1 mouse cellular context compared by ENCODE assay signal in the genomic region with DNA sequence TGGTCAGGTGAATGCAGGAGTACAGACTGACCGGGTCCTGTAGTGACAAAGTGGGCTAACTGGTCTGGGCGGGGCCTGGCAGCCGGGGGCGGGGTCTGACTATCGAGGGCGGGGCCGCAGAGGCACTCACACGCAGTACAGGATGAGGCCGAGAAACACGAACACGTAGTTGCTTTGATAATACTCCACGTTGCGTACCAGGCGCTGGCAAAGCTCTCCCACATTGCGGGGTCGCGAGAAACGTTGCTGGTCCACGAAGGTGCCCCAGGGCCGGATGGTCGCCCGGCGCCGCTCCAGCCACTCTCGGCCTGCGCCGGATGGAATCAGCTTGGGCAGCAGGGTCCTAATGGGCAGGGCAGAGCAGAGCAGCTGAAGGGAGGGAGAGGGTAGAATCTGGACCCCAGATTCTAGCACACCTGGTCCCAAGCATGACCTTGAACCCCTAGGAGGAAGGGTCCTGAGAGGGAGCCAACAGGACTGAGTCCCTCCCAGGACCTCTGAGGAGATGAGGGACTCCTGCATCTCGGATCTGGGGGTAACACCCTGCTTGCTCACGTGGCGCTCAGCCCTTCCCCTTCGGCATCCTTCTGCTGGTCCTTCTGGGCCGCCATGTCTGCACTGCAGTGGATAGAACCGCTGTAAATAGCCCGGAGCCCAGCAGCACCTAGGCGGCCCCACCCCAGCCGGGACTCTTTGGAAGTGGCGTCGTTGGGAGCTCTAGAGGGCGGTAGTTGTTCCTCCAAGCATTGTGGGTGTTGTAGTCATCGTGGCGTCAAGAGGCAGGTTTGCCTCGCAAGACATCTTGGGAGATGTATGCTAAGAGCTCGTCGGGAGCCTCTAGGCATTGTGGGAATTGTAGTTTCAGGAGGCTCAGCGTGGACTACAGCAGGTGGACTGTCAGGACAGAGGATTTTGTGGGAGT.
TF ChIP-seq lines count a peak whose summit lies in the region.

A gene (minus strand): TSS at position 783 of the 922 bp plus-strand sequence.

TF ChIP-seq in CH12.LX, 34 proteins besides CTCF, POLR2A, EP300 and RAD21 (continued from another document):
- TF ChIP-seq E2F4 (IDR thresholded peaks at IDR 0.05; ENCODE audit: insufficient replicate concordance, low read depth, low read length) (no peak), ETS1 (conservative IDR thresholded peaks at IDR 0.05; ENCODE audit: low read depth, low read length) (no peak), UBTF (IDR thresholded peaks at IDR 0.05; ENCODE audit: low read depth, low read length) (no peak), TBP (conservative IDR thresholded peaks at IDR 0.05; ENCODE audit: low read depth, low read length) (peak; percentile 65; the same call in 1 of the 2 replicates), MAFK (IDR thresholded peaks at IDR 0.05; ENCODE audit: insufficient replicate concordance, low read length) (no peak), GABPA (IDR thresholded peaks at IDR 0.05; ENCODE audit: insufficient replicate concordance, low read depth, low read length) (peak; percentile 92; the same call in 1 of the 2 replicates), CHD2 (IDR thresholded peaks at IDR 0.05; ENCODE audit: low read length) (no peak), MAX (IDR thresholded peaks at IDR 0.05; ENCODE audit: low read length) (peak; percentile 42; the same call in 1 of the 2 replicates), SIN3A (IDR thresholded peaks at IDR 0.05; ENCODE audit: low read length) (peak; percentile 39), ELF1 (IDR thresholded peaks at IDR 0.05; ENCODE audit: low read depth, low read length) (peak; percentile 86), MAZ (IDR thresholded peaks at IDR 0.05; ENCODE audit: low read depth, low read length) (0 out of 2 replicates have a peak, but pooled peaks have one; percentile 32), CHD1 (IDR thresholded peaks at IDR 0.05; ENCODE audit: low read depth, low read length) (no peak), MXI1 (IDR thresholded peaks at IDR 0.05; ENCODE audit: low read depth, low read length) (peak; percentile 22; the same call in 1 of the 2 replicates), HCFC1 (IDR thresholded peaks at IDR 0.05; ENCODE audit: low read depth, low read length) (peak; percentile 97), SMC3 (IDR thresholded peaks at IDR 0.05; ENCODE audit: low read depth, low read length) (no peak), NELFE (IDR thresholded peaks at IDR 0.05; ENCODE audit: low read depth, low read length) (peak; percentile 50), MYC (IDR thresholded peaks at IDR 0.05; ENCODE audit: low read depth, low read length) (peak; percentile 78; the same call in 1 of the 2 replicates), ZKSCAN1 (IDR thresholded peaks at IDR 0.05; ENCODE audit: borderline replicate concordance, low read depth, low read length) (no peak)
